Mouse (Mus musculus): ENCODE data around the gene Gtpbp10.

GRCm38 (mm10) chr5:5540385-5540784 is 19.0 kb downstream of the Gtpbp10 start:
- TF ChIP-seq POLR2A (IDR thresholded peaks at IDR 0.05; ENCODE audit: borderline replicate concordance, control insufficient read depth, low read depth, low read length): no peak
- no peak for TF ChIP-seq CTCF (IDR thresholded peaks at IDR 0.05; ENCODE audit: control insufficient read depth, insufficient read depth, low read length)

All from bone marrow, adult 2 months (tissue).